ENCODE assay signal across 29 mouse cellular contexts in genomic region chr6:53429368-53429767, GRCm38 (mm10).
DNase-seq lines count a peak whose midpoint lies in the region; ATAC-seq and TF ChIP-seq lines count a peak whose summit lies in the region.
"Had no signal": no experiment of that assay in that cellular context is flagged by ENCODE, and none has a peak within 500 bp of the region (broad histone marks: within the 10 kb centered on the region; RNA-seq: fewer than 3 reads in every experiment).

No protein-coding gene starts in this region.

- no peak overlapping the region for H3K4me2 ChIP-seq in embryonic facial prominence, embryonic 11.5 days (ENCODE audit: low read depth, low read length)
- H3K4me2 ChIP-seq in hindbrain, postnatal 0 days (ENCODE audit: low read depth, low read length), result no peak overlapping the region
- no peak overlapping the region for H3K4me2 ChIP-seq in hindbrain, embryonic 14.5 days (replicated peaks)
- no peak overlapping the region for H3K4me2 ChIP-seq in neural tube, embryonic 15.5 days

- no peak overlapping the region for H3K27ac ChIP-seq in embryonic facial prominence, embryonic 11.5 days (replicated peaks; ENCODE audit: low read depth, low read length)
- H3K27ac ChIP-seq in embryonic facial prominence, embryonic 10.5 days (replicated peaks), result no peak overlapping the region
- no peak overlapping the region for H3K27ac ChIP-seq in hindbrain, postnatal 0 days
- H3K27ac ChIP-seq in hindbrain, embryonic 14.5 days, result no peak overlapping the region
- no peak overlapping the region for H3K27ac ChIP-seq in neural tube, embryonic 15.5 days (replicated peaks)
- H3K27ac ChIP-seq: hindbrain, embryonic 10.5 days; kidney, postnatal 0 days; liver, embryonic 14.5 days; midbrain, embryonic 10.5 days had no signal

- no peaks in the 10 kb centered on the region for H3K27me3 ChIP-seq in embryonic facial prominence, embryonic 11.5 days (ENCODE audit: control insufficient read depth, insufficient read depth, low read length)
- no peaks in the 10 kb centered on the region for H3K27me3 ChIP-seq in embryonic facial prominence, embryonic 10.5 days (replicated peaks; ENCODE audit: low read depth, poor library complexity, severe bottlenecking)
- no peaks in the 10 kb centered on the region for H3K27me3 ChIP-seq in hindbrain, postnatal 0 days (ENCODE audit: insufficient read depth, low read length)
- no peaks in the 10 kb centered on the region for H3K27me3 ChIP-seq in hindbrain, embryonic 14.5 days (ENCODE audit: control insufficient read depth, insufficient read depth, low read length)
- H3K27me3 ChIP-seq in neural tube, embryonic 15.5 days (replicated peaks), result no peaks in the 10 kb centered on the region
- H3K27me3 ChIP-seq: CH12.LX had no signal

- no peak for TF ChIP-seq CTCF in hindbrain, postnatal 0 days (IDR thresholded peaks at IDR 0.05; ENCODE audit: low read depth)

- no peaks in the 10 kb centered on the region for H3K4me1 ChIP-seq in embryonic facial prominence, embryonic 11.5 days (ENCODE audit: control insufficient read depth, insufficient read depth, low read length)
- peaks cover 40% of the 10 kb centered on the region for H3K4me1 ChIP-seq in embryonic facial prominence, embryonic 10.5 days
- H3K4me1 ChIP-seq in hindbrain, postnatal 0 days (ENCODE audit: insufficient read depth, low read length), result 0 out of 2 replicates have a peak, but pooled peaks cover 3% of the 10 kb centered on the region
- peaks cover 10% of the 10 kb centered on the region for H3K4me1 ChIP-seq in hindbrain, embryonic 14.5 days (replicated peaks; ENCODE audit: control insufficient read depth, insufficient read depth, low read length)
- peaks cover 23% of the 10 kb centered on the region for H3K4me1 ChIP-seq in neural tube, embryonic 15.5 days

- ATAC-seq in embryonic facial prominence, embryonic 11.5 days (replicated peaks; ENCODE audit: insufficient number of reproducible peaks, low FRiP score, low TSS enrichment, low read depth), result no peak
- no peak for ATAC-seq in hindbrain, postnatal 0 days
- ATAC-seq in hindbrain, embryonic 14.5 days (ENCODE audit: low FRiP score), result no peak
- ATAC-seq in neural tube, embryonic 15.5 days (ENCODE audit: low FRiP score), result peak; percentile 59; the same call in 1 of the 2 replicates
- ATAC-seq: activated CD4-positive, CD25-positive, alpha-beta regulatory T cell, adult 4 months; hindbrain, embryonic 16.5 days; intestine, embryonic 16.5 days had no signal

- 56% methylated on average over 7 of the region's 7 CpGs for WGBS in embryonic facial prominence, embryonic 11.5 days
- 60% methylated on average over 7 of the region's 7 CpGs for WGBS in embryonic facial prominence, embryonic 10.5 days
- WGBS in hindbrain, postnatal 0 days, result 44% methylated on average over 7 of the region's 7 CpGs
- WGBS in hindbrain, embryonic 14.5 days, result 60% methylated on average over 7 of the region's 7 CpGs
- whole genome bisulfite sequencing in neural tube, embryonic 15.5 days, result 29% methylated on average over 7 of the region's 7 CpGs

- H3K4me3 ChIP-seq in embryonic facial prominence, embryonic 11.5 days (ENCODE audit: low read depth, low read length), result no peak overlapping the region
- no peak overlapping the region for H3K4me3 ChIP-seq in embryonic facial prominence, embryonic 10.5 days
- H3K4me3 ChIP-seq in hindbrain, postnatal 0 days (ENCODE audit: low read length), result no peak overlapping the region
- no peak overlapping the region for H3K4me3 ChIP-seq in hindbrain, embryonic 14.5 days (replicated peaks; ENCODE audit: low read length)
- no peak overlapping the region for H3K4me3 ChIP-seq in neural tube, embryonic 15.5 days (replicated peaks)
- H3K4me3 ChIP-seq: hindbrain, embryonic 10.5 days; midbrain, embryonic 10.5 days had no signal

- peak; percentile 9 for DNase-seq in embryonic facial prominence, embryonic 11.5 days (ENCODE audit: low spot score)
- DNase-seq in embryonic facial prominence, embryonic 10.5 days (ENCODE audit: low spot score), result no peak
- DNase-seq in hindbrain, postnatal 0 days (ENCODE audit: low spot score), result peak; percentile 14
- DNase-seq in hindbrain, embryonic 14.5 days (ENCODE audit: low spot score), result no peak
- peak; percentile 15 for DNase-seq in retina, postnatal 1 day
- DNase-seq in retina, embryonic 14.5 days (ENCODE audit: low spot score), result no peak
- DNase-seq in right cerebral cortex, adult 2 months (ENCODE audit: low spot score in 2 of 2), result no peak
- DNase-seq: adrenal gland, adult 2 months; adrenal gland, postnatal 36 days; cerebellum, adult 2 months; cerebellum, postnatal 14 days; gastrocnemius, postnatal 10 days; heart, postnatal 14 days; kidney, adult 8-10 months; layer of hippocampus, postnatal 36 days; liver; lung, adult 2 months; lung, postnatal 14 days; spleen, adult 18-20 months; thymus, postnatal 14 days had no signal

- no peaks in the 10 kb centered on the region for H3K36me3 ChIP-seq in embryonic facial prominence, embryonic 11.5 days (replicated peaks; ENCODE audit: control insufficient read depth, insufficient read depth, low read depth, low read length)
- H3K36me3 ChIP-seq in embryonic facial prominence, embryonic 10.5 days (replicated peaks), result no peaks in the 10 kb centered on the region
- no peaks in the 10 kb centered on the region for H3K36me3 ChIP-seq in hindbrain, postnatal 0 days (ENCODE audit: insufficient read depth, low read length)
- no peaks in the 10 kb centered on the region for H3K36me3 ChIP-seq in hindbrain, embryonic 14.5 days (replicated peaks; ENCODE audit: control insufficient read depth, insufficient read depth)
- no peaks in the 10 kb centered on the region for H3K36me3 ChIP-seq in neural tube, embryonic 15.5 days
- H3K36me3 ChIP-seq: hindbrain, embryonic 10.5 days; midbrain, embryonic 10.5 days had no signal

- H3K9ac ChIP-seq in embryonic facial prominence, embryonic 11.5 days (replicated peaks; ENCODE audit: low read length), result no peak overlapping the region
- no peak overlapping the region for H3K9ac ChIP-seq in hindbrain, postnatal 0 days (replicated peaks; ENCODE audit: low read length)
- no peak overlapping the region for H3K9ac ChIP-seq in hindbrain, embryonic 14.5 days
- H3K9ac ChIP-seq in neural tube, embryonic 15.5 days (replicated peaks), result no peak overlapping the region
- H3K9ac ChIP-seq: liver, embryonic 14.5 days had no signal

- no peaks in the 10 kb centered on the region for H3K9me3 ChIP-seq in embryonic facial prominence, embryonic 11.5 days (replicated peaks; ENCODE audit: control insufficient read depth, low read length)
- H3K9me3 ChIP-seq in embryonic facial prominence, embryonic 10.5 days, result no peaks in the 10 kb centered on the region
- H3K9me3 ChIP-seq in hindbrain, postnatal 0 days (ENCODE audit: low read length), result no peaks in the 10 kb centered on the region
- H3K9me3 ChIP-seq in hindbrain, embryonic 14.5 days (ENCODE audit: control insufficient read depth, low read length), result no peaks in the 10 kb centered on the region
- no peaks in the 10 kb centered on the region for H3K9me3 ChIP-seq in neural tube, embryonic 15.5 days (replicated peaks)
- H3K9me3 ChIP-seq: hindbrain, embryonic 10.5 days; midbrain, embryonic 10.5 days had no signal

Comparison
In these comparisons a context has a peak if more than half of its experiments do, and no peak if none do; other contexts are left out.
1. DNase-seq: peak in embryonic facial prominence, embryonic 11.5 days (single experiment), hindbrain, postnatal 0 days (single experiment) and retina, postnatal 1 day (single experiment); none in embryonic facial prominence, embryonic 10.5 days (single experiment), hindbrain, embryonic 14.5 days (single experiment), retina, embryonic 14.5 days (single experiment) and right cerebral cortex, adult 2 months (0 of 2).